Mouse (Mus musculus) midbrain, embryonic 15.5 days (tissue): ENCODE data around the gene Rpgr. TPM values are rescaled to one million over a fixed set of nuclear protein-coding genes. Genes with fewer than 3 reads are reported as not detected.

Source experiments
- ATAC-seq: fragments of 200-750 bp; cut with Nextera tagmentation; replicated peaks from 2 replicates; pipeline ENCODE4 v1.8.0; 2017; ENCODE audit warnings: moderate TSS enrichment
- H3K27ac ChIP-seq: fragments of 300-500 bp; sonication (generic); 2 replicates; pipeline ENCODE4 v1.5.1; 2015; ENCODE audit warnings: mild to moderate bottlenecking, inconsistent platforms
- H3K27me3 ChIP-seq: fragments of 300-500 bp; sonication (generic); replicated peaks from 2 replicates; pipeline ENCODE4 v1.6.1; 2015; ENCODE audit warnings: inconsistent platforms
- H3K36me3 ChIP-seq: fragments of 300-500 bp; sonication (generic); replicated peaks from 2 replicates; pipeline ENCODE4 v1.6.1; 2015; ENCODE audit warnings: inconsistent platforms
- H3K4me1 ChIP-seq: fragments of 300-500 bp; sonication (generic); 2 replicates; pipeline ENCODE4 v1.6.1; 2015; ENCODE audit warnings: inconsistent platforms
- H3K4me2 ChIP-seq: fragments of 300-500 bp; sonication (generic); 2 replicates; pipeline ENCODE4 v1.6.1; 2015; ENCODE audit warnings: inconsistent platforms, mild to moderate bottlenecking, moderate library complexity
- H3K4me3 ChIP-seq: fragments of 300-500 bp; sonication (generic); 2 replicates; pipeline ENCODE4 v1.5.1; 2015; ENCODE audit warnings: mild to moderate bottlenecking, inconsistent platforms
- H3K9ac ChIP-seq: fragments of 300-500 bp; sonication (generic); 2 replicates; pipeline ENCODE4 v1.6.1; 2015; ENCODE audit warnings: mild to moderate bottlenecking, inconsistent platforms
- H3K9me3 ChIP-seq: fragments of 300-500 bp; sonication (generic); 2 replicates; pipeline ENCODE4 v1.6.1; 2016; ENCODE audit warnings: inconsistent platforms
- WGBS: fragments of 180-500 bp; shearing (Covaris S2); methylation state at CpG from one replicate; pipeline ENCODE4 v1.1.7; 2015; ENCODE audit warnings: mixed read lengths; 5-methylcytosine and 5-hydroxymethylcytosine counted together
- polyA plus RNA-seq: library from polyadenylated mRNA; unstranded; fragments of >200 nt; fragmentation: Nextera tagmentation; extraction: Ambion mirVana; gene quantifications from 2 replicates; pipeline ENCODE4 v1.2.1, GENCODE M21; 2015

Rpgr gene
- polyA plus RNA-seq = 36.8 and 39.0 TPM in 2 replicates

GRCm38 (mm10) chrX:10216410-10216949 lies at the start of gene Rpgr:
Gene Rpgr, minus strand, starts transcription at chrX:10216920.
- Histone ChIP-seq H3K27ac (peak within 1 kb of the TSS; percentile 87), H3K4me2 (peak within 1 kb of the TSS; percentile 50), H3K36me3 (no peaks in the 10 kb centered on the region), H3K9me3 (no peaks in the 10 kb centered on the region), H3K27me3 (no peaks in the 10 kb centered on the region), H3K4me1 (0 out of 2 replicates have a peak, but pooled peaks cover 2% of the 10 kb centered on the region), H3K9ac (peak within 1 kb of the TSS; percentile 48), H3K4me3 (peak within 1 kb of the TSS; percentile 61)
- peak; percentile 98 for ATAC-seq
- WGBS = 15% methylated on average over 47 of the region's 47 CpGs

DNA sequence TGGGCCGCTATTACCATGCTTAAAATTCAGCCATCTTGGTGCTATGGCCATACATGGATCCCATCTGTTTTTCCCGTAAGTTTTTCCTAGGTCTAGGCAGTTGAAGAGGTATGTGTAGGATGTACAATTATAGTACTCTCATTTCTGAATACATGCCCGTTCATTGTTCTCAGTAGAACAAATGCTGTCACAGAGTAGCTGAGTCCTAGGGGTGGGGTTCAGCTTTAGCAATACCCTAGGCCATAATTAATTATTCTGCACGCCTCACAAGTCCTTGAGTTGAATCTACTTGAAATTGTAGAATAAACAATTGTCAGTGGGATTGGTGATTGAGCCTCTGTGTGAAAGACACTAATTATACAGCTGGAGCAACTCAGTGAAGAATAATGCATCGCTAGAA lies 41.5 kb upstream of the Rpgr start:
- WGBS = 69% methylated on average over 5 of the region's 5 CpGs
- no peaks in the 10 kb centered on the region for H3K27me3 ChIP-seq
- no peak overlapping the region for H3K4me2 ChIP-seq
- no peak overlapping the region for H3K9ac ChIP-seq
- H3K4me1 ChIP-seq = no peaks in the 10 kb centered on the region
- H3K36me3 ChIP-seq = no peaks in the 10 kb centered on the region
- no peak for ATAC-seq
- H3K4me3 ChIP-seq = no peak overlapping the region
- H3K27ac ChIP-seq = no peak overlapping the region
- H3K9me3 ChIP-seq = no peaks in the 10 kb centered on the region

- no peak for ATAC-seq
- Histone ChIP-seq H3K9ac (no peak overlapping the region), H3K4me3 (no peak overlapping the region), H3K36me3 (no peaks in the 10 kb centered on the region), H3K4me1 (no peaks in the 10 kb centered on the region), H3K4me2 (no peak overlapping the region), H3K27ac (no peak overlapping the region), H3K9me3 (no peaks in the 10 kb centered on the region), H3K27me3 (no peaks in the 10 kb centered on the region)
- whole genome bisulfite sequencing = 86% methylated on average over 1 of the region's 1 CpGs
Observed at GRCm38 (mm10) chrX:10257774-10258173, 41.1 kb upstream of the Rpgr start.

DNA sequence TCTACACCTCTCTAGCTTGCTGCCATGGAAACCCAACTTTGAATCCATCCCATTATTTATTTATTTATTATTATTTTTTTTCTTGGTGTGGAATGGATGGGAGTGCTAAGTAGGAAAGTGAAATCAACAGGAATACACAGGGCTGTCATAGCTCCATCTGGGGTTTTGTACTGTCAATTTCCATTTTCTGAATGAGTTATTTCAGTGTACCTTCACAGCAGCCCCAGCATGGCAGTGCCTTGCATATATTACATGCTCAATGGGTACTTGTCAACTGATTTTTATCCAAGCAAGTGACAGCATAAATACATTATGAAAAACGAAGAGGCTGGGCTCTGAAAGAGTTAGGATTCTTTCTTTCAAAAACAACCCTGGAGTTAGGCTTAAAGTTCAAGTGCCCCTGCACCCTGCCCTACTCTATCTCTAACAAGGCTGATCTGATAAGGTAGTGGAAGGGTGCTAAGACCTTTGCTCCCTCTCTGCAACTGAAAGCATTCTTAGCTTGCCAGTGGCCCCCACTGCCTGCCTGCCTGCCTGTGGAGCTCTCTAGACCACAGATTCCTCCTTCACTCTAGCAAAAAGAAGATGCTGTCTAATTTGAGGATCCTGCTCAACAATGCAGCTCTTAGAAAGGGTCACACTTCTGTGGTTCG lies 35.3 kb upstream of the Rpgr start, which contains the start of gene Otc:
Gene Otc (plus strand): TSS at position 454 of the 653 bp plus-strand sequence.
- ATAC-seq = no peak; the same call in 1 of the 2 replicates
- WGBS = 40% methylated on average over 2 of the region's 2 CpGs

DNA sequence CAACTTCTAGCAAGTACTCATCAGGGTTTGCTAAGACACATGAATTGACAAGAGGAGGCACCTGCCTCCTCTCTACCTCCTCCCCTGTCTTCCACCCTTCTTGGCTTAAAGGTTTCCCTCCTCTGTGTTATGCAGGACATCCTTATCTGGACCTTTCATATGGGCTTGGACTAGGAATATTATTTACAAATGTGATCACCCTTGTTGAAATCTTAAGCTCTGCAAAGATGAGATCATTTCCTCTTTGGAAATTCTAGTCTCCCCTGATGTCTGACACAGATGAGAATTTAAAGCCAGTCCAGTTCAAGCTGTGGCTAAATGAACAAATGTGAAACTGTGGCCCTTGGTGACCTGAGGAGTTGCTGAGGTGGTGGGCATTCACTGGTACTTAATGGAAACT lies 34.6 kb upstream of the Rpgr start:
- Histone ChIP-seq H3K27me3 (no peaks in the 10 kb centered on the region), H3K27ac (no peak overlapping the region), H3K9ac (no peak overlapping the region), H3K9me3 (no peaks in the 10 kb centered on the region), H3K36me3 (no peaks in the 10 kb centered on the region), H3K4me2 (no peak overlapping the region), H3K4me1 (no peaks in the 10 kb centered on the region), H3K4me3 (no peak overlapping the region)
- no peak for ATAC-seq

More for the DNA sequence above, 35.3 kb upstream of the Rpgr start, which contains the start of gene Otc:
- Histone ChIP-seq H3K9me3 (no peaks in the 10 kb centered on the region), H3K4me1 (no peaks in the 10 kb centered on the region), H3K36me3 (no peaks in the 10 kb centered on the region), H3K4me3 (no peak within 1 kb of the TSS), H3K9ac (no peak within 1 kb of the TSS), H3K4me2 (no peak within 1 kb of the TSS), H3K27me3 (no peaks in the 10 kb centered on the region), H3K27ac (no peak within 1 kb of the TSS)

- Histone ChIP-seq H3K36me3 (no peaks in the 10 kb centered on the region), H3K9me3 (no peaks in the 10 kb centered on the region), H3K27me3 (no peaks in the 10 kb centered on the region), H3K9ac (no peak overlapping the region), H3K4me3 (no peak overlapping the region), H3K4me2 (no peak overlapping the region), H3K27ac (no peak overlapping the region), H3K4me1 (no peaks in the 10 kb centered on the region)
- WGBS = 85% methylated on average over 3 of the region's 3 CpGs
- ATAC-seq = no peak
Observed at GRCm38 (mm10) chrX:10243916-10244315, 27.2 kb upstream of the Rpgr start.

- Histone ChIP-seq H3K36me3 (no peaks in the 10 kb centered on the region), H3K9ac (no peak overlapping the region), H3K9me3 (no peaks in the 10 kb centered on the region), H3K4me3 (no peak overlapping the region), H3K27me3 (no peaks in the 10 kb centered on the region), H3K27ac (no peak overlapping the region), H3K4me1 (no peaks in the 10 kb centered on the region), H3K4me2 (no peak overlapping the region)
- 46% methylated on average over 4 of the region's 4 CpGs for WGBS
- no peak for ATAC-seq
Observed at GRCm38 (mm10) chrX:10239515-10239914, 22.8 kb upstream of the Rpgr start.

DNA sequence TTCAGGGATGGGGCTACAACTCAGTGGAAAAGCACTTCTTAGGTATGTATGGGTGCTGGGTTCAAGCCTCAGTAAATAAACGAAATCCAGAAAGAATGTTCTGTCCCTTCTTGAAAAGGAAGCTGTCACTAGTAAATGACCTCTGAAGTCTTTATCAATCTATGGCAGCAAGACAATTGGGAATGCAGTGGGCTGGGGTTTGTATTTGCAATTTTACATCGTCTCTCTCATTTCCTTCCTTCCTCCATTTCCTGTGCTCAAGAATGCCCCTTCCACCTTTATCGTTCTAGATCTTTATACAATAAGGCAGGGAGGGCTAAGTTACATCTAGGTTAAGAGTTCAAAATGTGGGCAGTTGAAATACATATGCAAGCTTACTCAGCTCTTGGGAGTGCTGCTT lies 17.9 kb upstream of the Rpgr start:
- H3K9ac ChIP-seq = no peak overlapping the region
- H3K27ac ChIP-seq = no peak overlapping the region
- no peak overlapping the region for H3K4me3 ChIP-seq
- H3K4me1 ChIP-seq = no peaks in the 10 kb centered on the region
- H3K36me3 ChIP-seq = no peaks in the 10 kb centered on the region
- no peaks in the 10 kb centered on the region for H3K9me3 ChIP-seq
- no peak for ATAC-seq
- H3K27me3 ChIP-seq = no peaks in the 10 kb centered on the region
- 74% methylated on average over 3 of the region's 3 CpGs for WGBS
- H3K4me2 ChIP-seq = no peak overlapping the region

DNA sequence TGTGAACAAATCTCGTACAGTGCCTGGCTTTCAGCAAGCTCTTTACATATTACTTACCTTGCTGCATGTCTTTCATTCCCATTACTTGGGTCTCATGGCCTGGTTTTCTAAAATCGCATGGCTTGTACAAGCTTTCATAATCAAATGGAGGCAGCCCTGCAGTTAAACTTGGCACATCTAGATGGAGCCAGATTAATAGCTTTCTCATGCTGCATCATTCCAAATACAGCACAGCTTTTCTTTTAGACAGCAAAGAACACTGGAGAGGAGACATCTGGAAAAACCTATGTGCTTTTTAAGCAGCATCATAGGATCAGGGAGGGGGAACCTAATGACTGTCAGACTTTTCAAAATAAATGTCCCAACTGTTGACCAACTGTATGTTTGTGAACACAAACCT lies 16.3 kb upstream of the Rpgr start:
- Histone ChIP-seq H3K9me3 (no peaks in the 10 kb centered on the region), H3K27me3 (no peaks in the 10 kb centered on the region), H3K4me2 (no peak overlapping the region), H3K4me1 (no peaks in the 10 kb centered on the region), H3K27ac (no peak overlapping the region), H3K9ac (no peak overlapping the region), H3K4me3 (no peak overlapping the region), H3K36me3 (no peaks in the 10 kb centered on the region)
- 71% methylated on average over 2 of the region's 2 CpGs for WGBS
- ATAC-seq = peak; percentile 58; the same call in 1 of the 2 replicates

GRCm38 (mm10) chrX:10219281-10219680 lies 2.6 kb upstream of the Rpgr start:
- WGBS = 71% methylated on average over 6 of the region's 6 CpGs
- Histone ChIP-seq H3K9me3 (no peaks in the 10 kb centered on the region), H3K9ac (no peak overlapping the region), H3K4me3 (no peak overlapping the region), H3K4me1 (0 out of 2 replicates have a peak, but pooled peaks cover 2% of the 10 kb centered on the region), H3K36me3 (no peaks in the 10 kb centered on the region), H3K4me2 (no peak overlapping the region), H3K27me3 (no peaks in the 10 kb centered on the region), H3K27ac (no peak overlapping the region)
- no peak for ATAC-seq

DNA sequence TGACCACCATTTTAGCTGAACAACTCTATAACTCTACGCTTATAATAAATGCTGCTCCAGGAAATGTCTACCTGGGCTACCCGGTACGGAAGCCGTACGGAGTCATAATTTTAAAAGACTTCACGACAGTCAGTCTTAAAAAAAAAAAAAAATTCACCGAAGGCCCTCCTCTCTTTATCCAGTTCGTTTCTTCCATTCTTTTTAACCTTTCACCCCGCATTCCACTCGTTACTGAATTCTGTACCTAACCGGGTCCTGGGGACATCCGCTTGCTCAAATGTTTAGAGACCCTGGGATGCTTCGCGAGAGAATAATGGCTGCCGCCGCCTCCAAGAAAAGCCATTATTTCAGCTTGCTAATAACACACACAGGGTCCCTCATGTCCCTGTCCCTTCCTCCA lies 748 bp downstream of the Rpgr start:
- peak overlapping the region; percentile 50 for H3K4me2 ChIP-seq
- WGBS = 24% methylated on average over 16 of the region's 16 CpGs
- peak overlapping the region; percentile 87 for H3K27ac ChIP-seq
- no peaks in the 10 kb centered on the region for H3K9me3 ChIP-seq
- peak overlapping the region; percentile 48 for H3K9ac ChIP-seq
- ATAC-seq = peak; percentile 71
- no peaks in the 10 kb centered on the region for H3K27me3 ChIP-seq
- H3K36me3 ChIP-seq = no peaks in the 10 kb centered on the region
- peak overlapping the region; percentile 61 for H3K4me3 ChIP-seq
- H3K4me1 ChIP-seq = 0 out of 2 replicates have a peak, but pooled peaks cover 2% of the 10 kb centered on the region

DNA sequence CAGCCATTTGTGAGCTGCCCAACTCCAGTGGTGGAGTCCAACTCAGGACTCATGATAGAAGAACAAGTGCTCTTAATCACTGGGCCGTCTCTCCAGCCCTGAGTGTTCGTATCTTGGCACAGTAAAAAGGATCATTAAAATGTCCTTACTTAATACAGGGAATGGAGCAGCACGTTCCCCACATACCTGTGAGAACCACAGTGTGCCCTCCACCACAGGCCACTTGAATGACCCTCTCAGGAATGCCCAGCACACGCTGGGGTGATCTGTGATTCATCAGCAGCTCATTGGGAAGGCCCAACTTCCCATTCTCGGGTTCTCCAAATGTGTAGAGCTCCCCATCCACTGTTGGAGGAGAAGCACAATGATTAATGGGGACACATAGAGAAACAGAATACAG lies 10.8 kb downstream of the Rpgr start:
- no peak for ATAC-seq
- WGBS = 87% methylated on average over 5 of the region's 5 CpGs
- H3K9me3 ChIP-seq = no peaks in the 10 kb centered on the region
- no peak overlapping the region for H3K9ac ChIP-seq
- no peak overlapping the region for H3K27ac ChIP-seq
- H3K4me2 ChIP-seq = no peak overlapping the region
- H3K4me3 ChIP-seq = no peak overlapping the region
- no peaks in the 10 kb centered on the region for H3K27me3 ChIP-seq
- H3K4me1 ChIP-seq = no peaks in the 10 kb centered on the region
- H3K36me3 ChIP-seq = 0 out of 2 replicates have a peak, but pooled peaks cover 2% of the 10 kb centered on the region

DNA sequence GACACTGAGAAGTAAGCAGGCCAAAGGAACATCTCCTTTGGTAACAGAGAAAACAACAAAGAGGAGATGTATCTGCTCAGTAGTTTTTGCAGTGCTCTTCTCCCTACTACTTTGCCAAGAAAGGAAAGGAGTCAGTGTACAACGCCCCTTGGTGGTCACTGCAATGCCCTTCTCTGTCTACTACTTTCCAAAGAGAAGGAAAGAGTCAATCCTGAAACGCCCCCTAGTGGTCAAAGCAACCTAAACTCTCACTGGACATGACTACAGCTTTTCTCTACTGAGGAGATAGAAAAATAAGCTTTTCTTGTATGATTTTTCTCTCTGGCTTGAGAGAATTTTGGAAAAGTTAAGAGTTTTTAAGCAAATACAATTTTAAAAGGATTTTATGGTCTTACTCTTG lies 15.4 kb downstream of the Rpgr start:
- no peak overlapping the region for H3K4me2 ChIP-seq
- no peak for ATAC-seq
- 11% methylated on average over 2 of the region's 2 CpGs for WGBS
- H3K9me3 ChIP-seq = no peaks in the 10 kb centered on the region
- no peaks in the 10 kb centered on the region for H3K27me3 ChIP-seq
- no peaks in the 10 kb centered on the region for H3K4me1 ChIP-seq
- no peak overlapping the region for H3K4me3 ChIP-seq
- no peak overlapping the region for H3K9ac ChIP-seq
- H3K36me3 ChIP-seq = no peaks in the 10 kb centered on the region
- no peak overlapping the region for H3K27ac ChIP-seq
